Mouse (Mus musculus): ENCODE measurements around the gene Derl2. TPM values are rescaled to one million over a fixed set of nuclear protein-coding genes. Genes with fewer than 3 reads are reported as not detected.
A peak's percentile ranks its signal among the peaks of the same experiment; 100 is the strongest.

The Derl2 gene
- total RNA-seq, 4 experiments from 2014 or later: 9.8 to 15.4 (median 13.4) TPM

GRCm38 (mm10) chr11:70982557-70983228 lies 36.9 kb downstream of the Derl2 start, which contains the start of gene C1qbp:
C1qbp (minus strand) TSS chr11:70983026.
- DNase-seq (ENCODE audit: low spot score in 2 of 2): peak; percentile 91 to 92

DNA sequence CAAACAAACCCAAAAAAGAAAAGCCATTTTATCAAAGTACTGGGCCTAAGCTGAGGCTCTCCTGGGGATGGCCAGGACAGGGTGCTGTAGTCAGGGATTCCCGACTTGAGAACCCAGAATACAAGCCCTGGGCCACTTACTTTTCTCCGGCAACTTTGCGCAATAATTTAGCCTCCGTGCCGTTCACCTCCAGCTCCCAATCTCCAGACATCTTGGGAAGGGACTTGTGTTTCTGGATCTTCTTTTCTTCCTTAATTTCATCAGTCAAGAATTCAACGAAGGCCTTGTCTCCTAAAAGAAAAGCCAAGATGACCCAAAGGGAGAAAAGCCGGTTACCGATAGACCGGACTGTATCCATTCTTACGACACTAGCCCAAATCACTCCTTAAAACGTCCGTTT lies 37.6 kb downstream of the Derl2 start:
- no peak for DNase-seq (ENCODE audit: low spot score in 2 of 2)

GRCm38 (mm10) chr11:70980751-70981510 lies 38.7 kb downstream of the Derl2 start:
- DNase-seq (ENCODE audit: low spot score in 2 of 2): no peak

- DNase-seq (ENCODE audit: low spot score in 2 of 2): no peak
These were observed 39.4 kb downstream of the Derl2 start for GRCm38 (mm10) chr11:70980232-70980631.

GRCm38 (mm10) chr11:70977293-70977692 lies 42.3 kb downstream of the Derl2 start:
- no peak for DNase-seq (ENCODE audit: low spot score in 2 of 2)

GRCm38 (mm10) chr11:70975193-70975592 lies 44.4 kb downstream of the Derl2 start:
- DNase-seq (ENCODE audit: low spot score in 2 of 2): no peak

DNA sequence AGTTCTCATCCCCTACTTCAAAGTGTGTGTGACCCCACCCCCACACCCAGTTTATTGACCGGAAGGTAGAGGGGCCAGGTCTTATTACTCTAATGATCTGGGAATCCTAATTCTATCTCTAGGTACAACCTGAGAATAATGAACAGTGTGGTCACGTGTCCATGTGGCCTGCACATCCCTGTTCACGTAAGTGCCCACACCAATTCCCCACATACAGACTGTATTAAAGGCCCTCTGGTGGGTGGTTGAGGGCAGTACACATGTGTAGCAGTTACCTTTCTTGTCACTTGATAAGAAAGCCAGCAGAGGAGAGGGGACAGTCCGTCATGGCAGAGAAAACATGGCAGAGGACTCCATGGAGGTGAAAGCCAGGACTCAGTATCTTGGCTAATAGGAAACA lies 45.7 kb downstream of the Derl2 start:
- no peak for DNase-seq (ENCODE audit: low spot score in 2 of 2)

- no peak for DNase-seq (ENCODE audit: low spot score in 2 of 2)
These were observed 47.1 kb downstream of the Derl2 start for GRCm38 (mm10) chr11:70972586-70972985.

DNA sequence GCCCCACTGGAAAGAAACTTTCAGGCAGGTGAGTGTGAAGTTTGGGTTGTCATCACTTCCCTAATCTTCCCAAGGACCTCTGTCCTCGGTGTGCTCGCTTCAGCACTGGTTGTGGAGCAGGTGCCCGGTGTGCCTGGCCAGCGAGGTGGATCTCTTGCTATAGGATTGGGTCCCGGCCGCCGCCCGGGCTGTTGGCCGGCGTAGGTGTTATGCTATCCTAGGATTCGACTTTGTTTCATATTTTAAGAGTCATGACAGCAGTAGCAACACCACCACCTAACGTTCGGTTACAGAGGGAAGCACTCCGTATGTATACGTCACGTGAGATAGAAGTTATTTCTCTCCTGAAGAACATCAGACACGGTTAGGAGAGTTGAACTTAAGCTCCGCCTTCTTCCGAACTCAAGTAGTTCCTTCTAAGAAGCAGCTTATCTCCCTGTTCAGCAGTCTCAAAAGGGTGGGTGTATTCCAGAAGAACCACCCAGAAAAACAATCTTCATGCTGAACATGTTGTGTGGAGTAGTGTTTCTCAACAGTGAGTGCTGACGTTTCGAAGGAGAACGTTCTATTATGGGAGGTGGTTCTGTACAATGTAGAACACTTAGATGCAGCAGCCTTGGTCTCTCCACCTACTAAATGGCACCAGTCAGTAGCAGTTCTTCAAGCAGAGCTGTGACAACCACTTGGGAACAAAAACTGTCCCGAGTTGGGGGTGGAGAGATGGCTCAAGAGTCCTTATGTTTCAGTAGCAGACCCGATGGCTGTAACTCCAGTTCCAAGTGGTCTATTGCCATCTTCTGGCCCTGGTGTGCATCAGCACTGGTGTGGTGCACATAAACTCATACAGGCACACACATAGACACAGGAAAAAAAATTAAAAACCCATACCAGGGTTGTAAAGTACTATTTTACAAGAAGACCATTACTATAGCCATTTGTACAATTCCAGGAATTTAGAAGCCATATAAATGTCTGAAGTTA lies 48.8 kb downstream of the Derl2 start:
- DNase-seq (ENCODE audit: low spot score in 2 of 2): no peak

DNA sequence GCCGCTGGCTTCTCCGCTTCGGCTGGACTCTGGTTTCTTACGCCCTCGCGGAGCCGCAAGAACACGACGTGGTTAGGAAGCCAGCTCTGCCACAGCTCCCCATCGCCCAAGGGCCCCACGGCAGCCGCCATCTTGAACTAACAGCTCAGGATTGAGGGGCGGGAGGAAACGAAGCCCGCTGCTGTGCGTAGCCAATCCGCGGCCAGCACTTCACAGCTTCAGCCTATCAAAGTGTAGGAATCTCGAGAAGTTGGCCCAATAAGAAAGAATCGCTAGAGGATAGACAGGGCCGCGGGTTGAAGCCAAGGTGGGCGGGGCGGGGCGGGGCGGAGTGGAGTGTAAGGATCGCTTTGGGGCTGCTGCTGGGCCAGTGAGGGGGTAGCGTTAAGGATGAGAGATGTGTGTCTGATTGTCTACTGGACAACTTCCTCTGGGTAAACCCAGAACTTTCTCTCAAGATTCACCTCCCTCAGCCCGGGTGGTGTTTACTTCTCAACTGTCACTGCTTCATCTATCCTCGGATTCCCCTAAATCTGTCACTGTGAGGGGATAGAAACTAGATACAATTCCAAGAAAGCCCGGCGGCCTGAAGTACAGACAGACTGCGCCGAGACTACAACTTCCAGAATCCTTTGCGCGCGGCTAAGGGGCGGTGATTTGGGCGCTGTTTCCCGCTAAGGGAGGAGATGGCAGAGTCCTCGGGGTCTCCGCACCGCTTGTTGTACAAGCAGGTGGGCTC lies 49.7 kb downstream of the Derl2 start, which contains the start of the genes Nup88 and Rpain:
Gene Nup88, minus strand, starts transcription at position 153 of the 739 bp plus-strand sequence.
Gene Rpain, plus strand, starts transcription at position 393 of the 739 bp plus-strand sequence.
- peak; percentile 84 to 91 for DNase-seq (ENCODE audit: low spot score in 2 of 2)

- DNase-seq (ENCODE audit: low spot score in 2 of 2): no peak
These were observed 50.3 kb downstream of the Derl2 start for GRCm38 (mm10) chr11:70969271-70969794.

DNA sequence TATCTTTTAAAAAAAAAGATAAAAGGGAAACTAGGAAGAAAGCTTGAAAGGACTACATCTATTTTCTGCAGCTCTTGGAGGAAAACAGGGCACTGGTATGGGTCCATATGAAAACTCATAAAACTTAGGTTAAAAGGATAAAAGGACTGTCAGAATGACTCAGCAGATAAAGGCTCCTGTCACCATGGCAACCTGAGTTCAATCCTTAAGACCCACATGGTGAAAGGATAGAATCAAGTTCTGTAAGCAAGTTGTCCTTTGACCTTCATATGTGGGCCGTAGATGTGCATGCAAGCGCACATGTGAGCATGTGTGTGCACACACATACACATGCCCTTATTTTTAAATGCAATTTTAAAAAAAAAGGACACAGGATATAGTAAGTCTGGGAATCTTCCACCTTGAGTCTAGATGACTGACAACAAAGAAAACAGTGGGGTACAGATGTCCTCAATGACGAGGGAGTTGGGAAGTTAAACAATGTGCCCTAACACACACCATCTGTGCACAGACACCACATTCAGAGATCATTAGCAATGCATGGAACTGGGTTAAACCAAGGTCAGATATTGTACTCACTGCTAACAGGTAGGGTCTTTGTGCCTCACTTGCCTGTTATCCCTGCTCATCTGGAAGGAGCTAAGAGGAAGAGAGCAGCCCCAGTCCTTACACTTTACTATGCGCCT lies 55.3 kb downstream of the Derl2 start:
- DNase-seq (ENCODE audit: low spot score in 2 of 2): no peak

- no peak for DNase-seq (ENCODE audit: low spot score in 2 of 2)
These were observed 58.7 kb downstream of the Derl2 start for GRCm38 (mm10) chr11:70960786-70961554.

Other genes starting within 250 kb of the Derl2 start
- not detected for gene Scimp, start 207.3 kb downstream of the Derl2 start, total RNA-seq (2022)
- gene Rabep1, start 175.1 kb downstream of the Derl2 start, total RNA-seq (2022): 10 to 100 TPM; 36.0 to 42.2 (median 41.6) TPM
- gene Nup88, start 49.9 kb downstream of the Derl2 start, total RNA-seq (2022): 10 to 100 TPM; 26.4 to 38.5 (median 31.9) TPM
- 10 to 100 TPM; 10.9 to 16.4 (median 12.2) TPM for gene Rpain, start 49.6 kb downstream of the Derl2 start, total RNA-seq (2022)
- 100 to 1,000 TPM; 119 to 137 (median 127) TPM for gene C1qbp, start 36.8 kb downstream of the Derl2 start, total RNA-seq (2022)
- gene Dhx33, start 15.4 kb downstream of the Derl2 start, total RNA-seq (2022): 10 to 100 TPM in 1 of 4 experiments, 1 to 10 TPM in 3; 6.5 to 10.2 (median 8.3) TPM
- gene Mis12, start 230 bp downstream of the Derl2 start, total RNA-seq (2022): 1 to 10 TPM; 3.6 to 6.5 (median 4.6) TPM
- under 1 TPM in 2 of 4 experiments, not detected in 2; 0.53 to 0.64 TPM for gene 6330403K07Rik, start 13.7 kb upstream of the Derl2 start, total RNA-seq (2022)
- under 1 TPM; 0.22 to 0.27 (median 0.25) TPM for gene Nlrp1a, start 124.9 kb upstream of the Derl2 start, total RNA-seq (2022)
- gene Nlrp1b, start 210.9 kb upstream of the Derl2 start, total RNA-seq (2022): under 1 TPM in 1 of 4 experiments, not detected in 3; 0.11 TPM

All from gastrocnemius, adult 8-10 months (tissue).